Mouse (Mus musculus) midbrain, postnatal 0 days (tissue): Measurements from ENCODE around the gene Dglucy. TPM values are rescaled to one million over a fixed set of nuclear protein-coding genes. Genes with fewer than 3 reads are reported as not detected.

Experiments
- ATAC-seq: fragments of 200-750 bp; cut with Nextera tagmentation; 2 replicates; pipeline ENCODE4 v1.8.0; 2017; ENCODE audit warnings: moderate number of reproducible peaks, mild to moderate bottlenecking, moderate TSS enrichment, moderate library complexity; ENCODE audit not compliant: low FRiP score
- DNase-seq: peaks from one replicate; pipeline ENCODE4 v3.0.0-alpha.2; 2015; ENCODE audit warnings: low spot score
- H3K27ac ChIP-seq: fragments of 300-500 bp; sonication (generic); 2 replicates; pipeline ENCODE4 v1.5.1; 2014; ENCODE audit warnings: low read depth, mild to moderate bottlenecking, low read length, mixed read lengths
- H3K27me3 ChIP-seq: fragments of 300-500 bp; sonication (generic); 2 replicates; pipeline ENCODE4 v1.6.1; 2014; ENCODE audit warnings: low read length, control low read depth, mixed read lengths; ENCODE audit not compliant: insufficient read depth
- H3K36me3 ChIP-seq: fragments of 300-500 bp; sonication (generic); 2 replicates; pipeline ENCODE4 v1.6.1; 2014; ENCODE audit warnings: low read length, control low read depth, mixed read lengths; ENCODE audit not compliant: insufficient read depth
- H3K4me1 ChIP-seq: fragments of 300-500 bp; sonication (generic); 2 replicates; pipeline ENCODE4 v1.6.1; 2014; ENCODE audit warnings: mild to moderate bottlenecking, control low read depth, antibody characterized with exemption, low read length, mixed read lengths; ENCODE audit not compliant: insufficient read depth
- H3K4me2 ChIP-seq: fragments of 300-500 bp; sonication (generic); 2 replicates; pipeline ENCODE4 v1.6.1; 2014; ENCODE audit warnings: low read depth, mild to moderate bottlenecking, low read length, mixed read lengths; ENCODE audit not compliant: poor library complexity, severe bottlenecking
- H3K4me3 ChIP-seq: fragments of 300-500 bp; sonication (generic); 2 replicates; pipeline ENCODE4 v1.5.1; 2014; ENCODE audit warnings: low read depth, mild to moderate bottlenecking, low read length, moderate library complexity
- H3K9ac ChIP-seq: fragments of 300-500 bp; sonication (generic); replicated peaks from 2 replicates; pipeline ENCODE4 v1.6.1; 2014; ENCODE audit warnings: mild to moderate bottlenecking, low read length, moderate library complexity, mixed read lengths; ENCODE audit not compliant: poor library complexity, severe bottlenecking
- H3K9me3 ChIP-seq: fragments of 300-500 bp; sonication (generic); 2 replicates; pipeline ENCODE4 v1.6.1; 2016; ENCODE audit warnings: low read length, control low read depth
- CTCF ChIP-seq: IDR thresholded peaks from 2 replicates; pipeline ENCODE4 v1.5.1; 2016; ENCODE audit warnings: antibody characterized with exemption, mild to moderate bottlenecking
- WGBS: fragments of 180-500 bp; shearing (Covaris S2); extraction: QIAGEN DNeasy Blood & Tissue Kit; methylation state at CpG from one replicate; pipeline ENCODE4 v1.1.7; 2014; 5-methylcytosine and 5-hydroxymethylcytosine counted together
- polyA plus RNA-seq: library from polyadenylated mRNA; unstranded; fragments of >200 nt; fragmentation: Nextera tagmentation; extraction: Ambion mirVana; gene quantifications from 2 replicates; pipeline ENCODE4 v1.2.1, GENCODE M21; 2015
- total RNA-seq: library from RNA; depleted of rRNA; stranded (reverse); fragments of >200 nt; gene quantifications from 2 replicates; pipeline ENCODE4 v1.2.3, GENCODE M21; 2014

The Dglucy gene
- total and polyA plus RNA-seq, 2 experiments from 2014 or later: 2.2 to 3.6 TPM

- peak; percentile 32; the same call in 1 of the 2 replicates for ATAC-seq
- 29% methylated on average over 9 of the region's 10 CpGs for WGBS
- H3K9ac ChIP-seq: peak overlapping the region; percentile 57; the same call in 1 of the 2 replicates
- peaks cover 17% of the 10 kb centered on the region for H3K36me3 ChIP-seq
- no peaks in the 10 kb centered on the region for H3K9me3 ChIP-seq
- TF ChIP-seq CTCF: no peak
- H3K4me1 ChIP-seq: 0 out of 2 replicates have a peak, but pooled peaks cover 7% of the 10 kb centered on the region
- H3K27ac ChIP-seq: no peak overlapping the region
- no peaks in the 10 kb centered on the region for H3K27me3 ChIP-seq
- H3K4me3 ChIP-seq: peak overlapping the region; percentile 47
- peak overlapping the region; percentile 87 for H3K4me2 ChIP-seq
- no peak for DNase-seq
Observed at GRCm38 (mm10) chr12:100908298-100909034, 129.6 kb downstream of the Dglucy start.

GRCm38 (mm10) chr12:100909765-100910164 lies 130.9 kb downstream of the Dglucy start:
- no peaks in the 10 kb centered on the region for H3K9me3 ChIP-seq
- no peak for TF ChIP-seq CTCF
- 0 out of 2 replicates have a peak, but pooled peaks cover 7% of the 10 kb centered on the region for H3K4me1 ChIP-seq
- H3K36me3 ChIP-seq: peaks cover 18% of the 10 kb centered on the region
- DNase-seq: no peak
- H3K4me2 ChIP-seq: no peak overlapping the region
- no peak overlapping the region for H3K27ac ChIP-seq
- WGBS: 69% methylated on average over 6 of the region's 6 CpGs
- ATAC-seq: no peak
- no peak overlapping the region for H3K9ac ChIP-seq
- no peaks in the 10 kb centered on the region for H3K27me3 ChIP-seq
- no peak overlapping the region for H3K4me3 ChIP-seq

GRCm38 (mm10) chr12:100910731-100911130 lies 131.9 kb downstream of the Dglucy start:
- Histone ChIP-seq H3K27me3 (no peaks in the 10 kb centered on the region), H3K9me3 (no peaks in the 10 kb centered on the region), H3K36me3 (peaks cover 19% of the 10 kb centered on the region), H3K4me3 (no peak overlapping the region), H3K27ac (no peak overlapping the region), H3K4me1 (0 out of 2 replicates have a peak, but pooled peaks cover 7% of the 10 kb centered on the region), H3K9ac (no peak overlapping the region), H3K4me2 (no peak overlapping the region)
- TF ChIP-seq CTCF: no peak
- no peak for ATAC-seq
- WGBS: 69% methylated on average over 12 of the region's 12 CpGs
- peak; percentile 49 for DNase-seq

GRCm38 (mm10) chr12:100924646-100925339 lies 145.9 kb downstream of the Dglucy start:
- TF ChIP-seq CTCF: no peak
- no peak for DNase-seq
- Histone ChIP-seq H3K27me3 (no peaks in the 10 kb centered on the region), H3K4me2 (no peak overlapping the region), H3K4me3 (no peak overlapping the region), H3K9ac (no peak overlapping the region), H3K9me3 (no peaks in the 10 kb centered on the region), H3K4me1 (no peaks in the 10 kb centered on the region), H3K27ac (no peak overlapping the region), H3K36me3 (peaks cover 42% of the 10 kb centered on the region)
- WGBS: 86% methylated on average over 15 of the region's 15 CpGs
- no peak for ATAC-seq

GRCm38 (mm10) chr12:100925644-100926619 lies 147.1 kb downstream of the Dglucy start:
- DNase-seq (peak; percentile 91), ATAC-seq (peak; percentile 67)
- Histone ChIP-seq H3K4me3 (no peak overlapping the region), H3K36me3 (peaks cover 48% of the 10 kb centered on the region), H3K27ac (no peak overlapping the region; the same call in 1 of the 2 replicates), H3K27me3 (no peaks in the 10 kb centered on the region), H3K9me3 (no peaks in the 10 kb centered on the region), H3K9ac (no peak overlapping the region), H3K4me2 (no peak overlapping the region), H3K4me1 (no peaks in the 10 kb centered on the region)
- 61% methylated on average over 14 of the region's 14 CpGs for WGBS
- peak; percentile 90 for TF ChIP-seq CTCF
